Comparison of ENCODE assay signal across 12 mouse cellular contexts in genomic region chr2:74239586-74239985, GRCm38 (mm10).
DNase-seq lines count a peak whose midpoint lies in the region; ATAC-seq and TF ChIP-seq lines count a peak whose summit lies in the region.
"Had no signal": no experiment of that assay in that cellular context is flagged by ENCODE, and none has a peak within 500 bp of the region (broad histone marks: within the 10 kb centered on the region; RNA-seq: fewer than 3 reads in every experiment).

No protein-coding gene starts in this region.

- H3K4me1 ChIP-seq in heart, embryonic 10.5 days, result no peaks in the 10 kb centered on the region
- H3K4me1 ChIP-seq in heart, adult 2 months (ENCODE audit: control insufficient read depth, insufficient read depth, low read length), result no peaks in the 10 kb centered on the region
- peaks cover 24% of the 10 kb centered on the region for H3K4me1 ChIP-seq in embryonic facial prominence, embryonic 10.5 days
- peaks cover 18% of the 10 kb centered on the region for H3K4me1 ChIP-seq in hindbrain, embryonic 15.5 days (replicated peaks)
- H3K4me1 ChIP-seq in midbrain, embryonic 14.5 days (ENCODE audit: control insufficient read depth, insufficient read depth, low read length), result peaks cover 15% of the 10 kb centered on the region
- H3K4me1 ChIP-seq: liver, embryonic 12.5 days; megakaryocyte, embryonic 14.5 days had no signal

- H3K9ac ChIP-seq in heart, adult 2 months (ENCODE audit: low read depth, low read length), result no peak overlapping the region
- no peak overlapping the region for H3K9ac ChIP-seq in hindbrain, embryonic 15.5 days
- no peak overlapping the region for H3K9ac ChIP-seq in midbrain, embryonic 14.5 days (replicated peaks; ENCODE audit: low read length)
- H3K9ac ChIP-seq: liver, embryonic 12.5 days had no signal

- peak; percentile 39 for DNase-seq in heart, embryonic 10.5 days (ENCODE audit: low spot score)
- DNase-seq in heart, adult 2 months, result no peak
- DNase-seq in embryonic facial prominence, embryonic 10.5 days (ENCODE audit: low spot score), result peak; percentile 34
- peak; percentile 82 for DNase-seq in midbrain, embryonic 14.5 days
- no peak for DNase-seq in left cerebral cortex, adult 9 months (ENCODE audit: low spot score in 2 of 2)
- no peak for DNase-seq in kidney, postnatal 25 days
- DNase-seq: cerebellum, adult 11-12 months; gastrocnemius, adult 2 months; kidney, adult 2 months had no signal

- no peaks in the 10 kb centered on the region for H3K79me2 ChIP-seq in heart, adult 2 months (replicated peaks; ENCODE audit: control insufficient read depth, insufficient read depth, low read length)

- no peaks in the 10 kb centered on the region for H3K36me3 ChIP-seq in heart, embryonic 10.5 days
- no peaks in the 10 kb centered on the region for H3K36me3 ChIP-seq in heart, adult 2 months (ENCODE audit: control insufficient read depth, insufficient read depth, low read length)
- no peaks in the 10 kb centered on the region for H3K36me3 ChIP-seq in embryonic facial prominence, embryonic 10.5 days (replicated peaks)
- no peaks in the 10 kb centered on the region for H3K36me3 ChIP-seq in hindbrain, embryonic 15.5 days
- no peaks in the 10 kb centered on the region for H3K36me3 ChIP-seq in midbrain, embryonic 14.5 days (ENCODE audit: control insufficient read depth, insufficient read depth, low read length)
- H3K36me3 ChIP-seq: liver, embryonic 12.5 days had no signal

- no peak overlapping the region for H3K4me3 ChIP-seq in heart, embryonic 10.5 days
- H3K4me3 ChIP-seq in heart, adult 2 months, result no peak overlapping the region
- H3K4me3 ChIP-seq in embryonic facial prominence, embryonic 10.5 days, result no peak overlapping the region
- no peak overlapping the region for H3K4me3 ChIP-seq in hindbrain, embryonic 15.5 days
- H3K4me3 ChIP-seq in midbrain, embryonic 14.5 days (replicated peaks; ENCODE audit: low read depth, low read length), result no peak overlapping the region
- H3K4me3 ChIP-seq: gastrocnemius, adult 2 months; liver, embryonic 12.5 days; megakaryocyte, embryonic 14.5 days had no signal

- no peak for TF ChIP-seq CTCF in heart, adult 2 months (IDR thresholded peaks at IDR 0.05)

- TF ChIP-seq POLR2A in heart, adult 2 months (IDR thresholded peaks at IDR 0.05; ENCODE audit: insufficient read depth, low read depth, low read length), result no peak

- H3K9me3 ChIP-seq in heart, embryonic 10.5 days, result no peaks in the 10 kb centered on the region
- H3K9me3 ChIP-seq in embryonic facial prominence, embryonic 10.5 days, result no peaks in the 10 kb centered on the region
- H3K9me3 ChIP-seq in hindbrain, embryonic 15.5 days, result no peaks in the 10 kb centered on the region
- no peaks in the 10 kb centered on the region for H3K9me3 ChIP-seq in midbrain, embryonic 14.5 days (ENCODE audit: control insufficient read depth, low read length)
- H3K9me3 ChIP-seq: liver, embryonic 12.5 days had no signal

- TF ChIP-seq EP300 in heart, adult 2 months (IDR thresholded peaks at IDR 0.05; ENCODE audit: insufficient read depth, low read depth, low read length), result no peak

- no peak overlapping the region for H3K4me2 ChIP-seq in hindbrain, embryonic 15.5 days
- no peak overlapping the region for H3K4me2 ChIP-seq in midbrain, embryonic 14.5 days (ENCODE audit: low read length)
- H3K4me2 ChIP-seq: liver, embryonic 12.5 days had no signal

- intact Hi-C loops in heart, adult 2 months (cut with DNase I), result no loop called here

- no peaks in the 10 kb centered on the region for H3K27me3 ChIP-seq in heart, embryonic 10.5 days (ENCODE audit: insufficient read depth, poor library complexity, severe bottlenecking)
- no peaks in the 10 kb centered on the region for H3K27me3 ChIP-seq in heart, adult 2 months (ENCODE audit: control insufficient read depth, insufficient read depth, low read length)
- H3K27me3 ChIP-seq in embryonic facial prominence, embryonic 10.5 days (replicated peaks; ENCODE audit: low read depth, poor library complexity, severe bottlenecking), result no peaks in the 10 kb centered on the region; the same call in 1 of the 2 replicates
- no peaks in the 10 kb centered on the region for H3K27me3 ChIP-seq in hindbrain, embryonic 15.5 days
- no peaks in the 10 kb centered on the region for H3K27me3 ChIP-seq in midbrain, embryonic 14.5 days (ENCODE audit: control insufficient read depth, insufficient read depth, low read length)
- H3K27me3 ChIP-seq: liver, embryonic 12.5 days; megakaryocyte, embryonic 14.5 days had no signal

- ATAC-seq in hindbrain, embryonic 15.5 days (ENCODE audit: low FRiP score, low read depth), result peak; percentile 15; the same call in 1 of the 2 replicates
- peak; percentile 72 for ATAC-seq in midbrain, embryonic 14.5 days (ENCODE audit: low FRiP score, low TSS enrichment)
- ATAC-seq: liver, embryonic 12.5 days had no signal

- WGBS in heart, embryonic 10.5 days, result 84% methylated on average over 10 of the region's 10 CpGs
- WGBS in heart, adult 2 months, result 87% methylated on average over 10 of the region's 10 CpGs
- 45% methylated on average over 10 of the region's 10 CpGs for WGBS in embryonic facial prominence, embryonic 10.5 days
- WGBS in hindbrain, embryonic 15.5 days, result 39% methylated on average over 10 of the region's 10 CpGs
- 15% methylated on average over 10 of the region's 10 CpGs for WGBS in midbrain, embryonic 14.5 days

- H3K27ac ChIP-seq in heart, embryonic 10.5 days, result no peak overlapping the region
- no peak overlapping the region for H3K27ac ChIP-seq in heart, adult 2 months
- 0 out of 2 replicates have a peak overlapping the region, but pooled peaks have one; percentile 7 for H3K27ac ChIP-seq in embryonic facial prominence, embryonic 10.5 days (replicated peaks)
- no peak overlapping the region for H3K27ac ChIP-seq in hindbrain, embryonic 15.5 days (replicated peaks)
- 0 out of 2 replicates have a peak overlapping the region, but pooled peaks have one; percentile 57 for H3K27ac ChIP-seq in midbrain, embryonic 14.5 days (replicated peaks; ENCODE audit: low read depth, low read length)
- H3K27ac ChIP-seq: gastrocnemius, adult 2 months; liver, embryonic 12.5 days had no signal

Comparison
In these comparisons a context has a peak if more than half of its experiments do, and no peak if none do; other contexts are left out.
1. DNase-seq: peak in heart, embryonic 10.5 days (single experiment), embryonic facial prominence, embryonic 10.5 days (single experiment) and midbrain, embryonic 14.5 days (single experiment); none in heart, adult 2 months (0 of 2), left cerebral cortex, adult 9 months (0 of 2) and kidney, postnatal 25 days (0 of 2).
2. H3K27ac ChIP-seq: peak in embryonic facial prominence, embryonic 10.5 days (single experiment) and midbrain, embryonic 14.5 days (single experiment); none in heart, embryonic 10.5 days (single experiment), heart, adult 2 months (single experiment) and hindbrain, embryonic 15.5 days (single experiment).